Mouse (Mus musculus) urinary bladder, adult 18-20 months (tissue): Measurements from ENCODE around the gene Ap3m1.
"Not testable (repeated sequence)": the region's sequence is repeated elsewhere in the genome, so short reads cannot be mapped to it uniquely, and the experiment has no call there.

Experiments
- DNase-seq, 2 experiments: peaks; one replicate each; pipeline ENCODE4 v3.0.0; 2022; ENCODE audit warnings: low spot score in 2 of 2, mixed read lengths in 2 of 2

Ap3m1 gene

DNA sequence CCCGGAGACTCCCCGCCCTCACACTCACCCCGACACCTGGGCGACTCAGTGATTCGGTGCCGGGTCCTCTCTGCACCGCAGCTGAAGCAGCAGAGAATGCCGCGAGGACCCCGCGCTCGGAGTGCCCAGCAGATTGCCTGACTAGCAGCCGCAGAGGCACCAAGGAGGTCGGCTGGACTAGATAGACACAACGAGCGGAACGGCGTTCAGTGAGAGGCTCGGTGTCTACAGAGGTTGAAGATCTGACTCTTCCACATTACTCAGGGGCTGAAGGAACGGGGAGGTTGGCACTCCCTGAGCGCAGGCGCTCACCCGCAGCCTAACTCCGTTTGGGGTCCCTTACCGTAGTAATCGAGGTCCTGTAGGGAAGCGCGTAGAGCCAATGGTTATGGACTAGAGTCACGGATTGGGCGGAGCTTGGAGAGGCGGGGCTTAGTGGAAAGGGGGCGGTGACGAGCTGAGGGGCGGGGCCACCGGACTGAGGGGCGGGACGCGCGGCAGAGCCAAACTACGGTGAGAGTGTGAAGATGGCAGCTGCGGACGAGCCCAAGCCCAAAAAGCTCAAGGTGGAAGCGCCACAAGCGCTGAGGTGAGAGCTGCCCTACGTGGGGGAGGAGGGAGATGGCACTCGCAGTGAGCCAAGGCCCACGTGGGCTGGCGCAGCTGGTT, at the start of gene Ap3m1, which contains the start of gene Adk:
Ap3m1 (minus strand) TSS at position 397 of the 669 bp plus-strand sequence.
Adk (plus strand) TSS at position 463 of the 669 bp plus-strand sequence.
- DNase-seq = peak; percentile 92 to 97

DNA sequence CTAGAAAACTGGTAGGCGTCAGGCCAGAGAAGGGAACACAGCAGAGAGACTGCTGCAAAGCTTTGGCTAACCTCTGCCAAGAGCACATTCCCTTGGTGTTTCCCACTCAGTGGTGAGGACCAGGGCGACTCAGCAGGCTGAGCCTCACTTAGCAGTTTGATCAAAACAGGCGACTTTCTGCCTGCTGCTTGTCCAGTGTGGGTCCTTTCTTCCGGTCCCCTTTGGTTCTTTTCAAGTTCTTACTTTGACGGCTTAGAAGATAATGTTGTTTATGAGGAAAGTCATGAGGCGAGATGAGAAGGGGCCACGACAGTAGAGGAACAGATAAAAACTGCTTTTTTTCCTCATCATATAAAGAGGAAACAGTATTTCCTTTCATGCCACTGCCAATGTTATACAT, 49.3 kb upstream of the Ap3m1 start:
- DNase-seq = no peak

DNA sequence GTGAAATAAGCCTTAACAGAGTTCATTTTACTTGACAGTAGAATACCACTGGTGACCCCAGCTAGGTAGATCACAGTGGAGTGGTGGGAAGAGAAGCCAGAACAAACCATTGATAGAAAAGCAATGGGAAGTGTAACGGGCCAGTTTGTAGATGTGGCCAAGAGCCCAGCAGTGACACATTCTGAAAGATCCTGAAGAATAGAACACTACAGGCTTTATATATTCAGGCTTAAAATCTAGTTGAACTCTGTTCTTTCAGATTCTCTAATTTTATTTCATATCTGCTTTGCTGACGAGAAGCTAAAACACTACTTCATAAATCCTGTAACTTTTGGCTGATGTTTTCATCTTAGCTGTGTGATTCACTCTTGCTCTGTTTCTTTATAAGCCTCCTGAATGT, 48.6 kb upstream of the Ap3m1 start:
- no peak for DNase-seq

DNA sequence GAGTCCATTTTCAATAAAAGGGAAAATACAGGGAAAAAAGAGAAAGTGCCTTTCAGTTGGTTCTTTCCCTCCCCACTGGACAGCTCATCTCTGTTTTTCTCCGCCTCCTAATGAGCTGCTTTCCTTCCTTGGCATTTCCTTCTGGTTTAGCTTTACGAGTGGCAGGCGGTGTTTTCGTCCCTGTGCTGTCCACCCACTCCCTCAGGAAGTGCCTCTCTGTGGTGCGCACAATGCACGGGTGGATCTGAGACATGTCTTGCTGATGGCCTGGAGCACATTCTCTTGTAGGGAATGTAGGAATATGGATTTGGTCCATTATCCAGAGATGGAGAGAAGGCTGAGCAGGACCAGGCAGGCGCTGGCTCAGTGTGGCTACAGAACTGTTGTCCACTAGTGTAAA, 47.1 kb upstream of the Ap3m1 start:
- DNase-seq = no peak

DNA sequence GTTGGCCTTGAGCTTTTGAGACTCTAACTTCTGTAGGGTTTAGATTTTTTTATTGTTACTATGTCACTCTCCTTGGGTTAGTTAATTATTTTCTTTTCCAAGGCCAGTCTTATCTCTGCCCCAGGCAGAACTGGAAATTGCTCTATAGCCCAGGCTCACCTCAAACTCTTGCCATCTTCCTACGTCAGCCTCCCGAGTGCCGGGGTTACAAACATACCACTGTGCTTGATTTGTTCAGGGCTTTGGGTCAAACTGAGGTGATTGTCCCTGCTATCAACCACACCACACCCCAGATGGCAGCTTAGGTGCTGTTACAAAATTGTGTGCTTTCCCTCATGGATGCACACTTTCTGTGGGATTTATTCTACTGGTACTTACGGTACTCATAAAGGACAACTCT, 44.4 kb upstream of the Ap3m1 start:
- no peak for DNase-seq

DNA sequence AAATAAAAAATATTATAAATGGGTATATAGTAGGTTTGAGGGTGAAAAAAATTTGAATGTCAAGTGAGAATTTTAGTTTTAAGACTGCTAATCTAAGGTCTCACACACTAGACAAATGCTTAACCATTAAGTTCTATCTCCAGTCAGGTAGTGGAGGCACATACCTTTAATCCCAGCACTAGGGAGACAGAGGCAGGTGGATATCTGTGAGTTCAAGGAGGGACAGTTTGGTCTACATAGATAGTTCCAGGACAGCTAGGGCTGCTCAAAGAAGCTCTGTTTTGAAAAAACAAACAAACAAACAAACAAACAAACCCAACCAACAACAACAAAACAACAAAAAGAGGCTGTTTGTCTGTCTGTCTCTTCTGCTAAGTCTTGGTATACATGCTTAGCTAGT, 44.0 kb upstream of the Ap3m1 start:
- DNase-seq = no peak

DNA sequence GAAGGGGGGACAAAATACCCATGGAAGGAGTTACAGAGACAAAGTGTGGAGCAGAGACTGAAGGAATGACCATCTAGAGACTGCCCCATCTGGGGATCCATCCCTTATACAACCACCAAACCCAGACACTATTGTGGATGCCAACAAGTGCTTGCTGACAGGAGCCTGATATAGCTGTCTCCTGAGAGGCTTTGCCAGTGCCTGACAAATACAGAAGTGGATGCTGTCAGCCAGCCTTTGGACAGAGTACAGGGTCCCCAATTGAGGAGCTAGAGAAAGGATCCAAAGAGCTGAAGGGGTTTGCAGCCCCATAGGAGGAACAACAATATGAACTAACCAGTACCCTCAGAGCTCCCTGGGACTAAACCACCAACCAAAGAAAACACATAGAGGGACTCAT, 41.9 kb upstream of the Ap3m1 start:
- not testable (repeated sequence) for DNase-seq

DNA sequence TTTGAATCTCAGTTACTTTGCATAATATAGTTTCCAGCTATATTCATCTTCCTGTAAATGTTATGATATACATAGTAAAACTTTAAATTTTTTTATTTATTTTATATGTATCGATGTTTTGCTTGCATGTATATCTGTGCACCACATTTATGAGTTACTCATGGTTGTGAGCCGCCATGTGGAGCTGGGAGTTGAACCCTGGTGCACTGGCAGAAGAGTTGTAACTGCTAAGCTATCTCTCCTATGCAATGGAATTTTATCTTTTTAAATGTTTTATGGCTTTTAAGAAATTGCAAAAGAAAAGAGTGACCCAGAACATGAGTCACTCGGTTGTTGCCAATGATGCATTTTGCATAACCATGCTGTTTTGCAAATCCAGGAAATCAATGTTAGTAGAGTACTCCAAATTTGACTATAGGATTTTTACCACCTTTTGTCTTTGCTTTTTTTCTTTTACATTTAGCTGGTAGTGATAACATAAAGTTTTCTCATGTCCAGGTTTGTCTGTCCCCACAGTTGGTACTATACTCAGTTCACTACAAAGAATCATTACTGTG, 38.7 kb upstream of the Ap3m1 start:
- no peak for DNase-seq

DNA sequence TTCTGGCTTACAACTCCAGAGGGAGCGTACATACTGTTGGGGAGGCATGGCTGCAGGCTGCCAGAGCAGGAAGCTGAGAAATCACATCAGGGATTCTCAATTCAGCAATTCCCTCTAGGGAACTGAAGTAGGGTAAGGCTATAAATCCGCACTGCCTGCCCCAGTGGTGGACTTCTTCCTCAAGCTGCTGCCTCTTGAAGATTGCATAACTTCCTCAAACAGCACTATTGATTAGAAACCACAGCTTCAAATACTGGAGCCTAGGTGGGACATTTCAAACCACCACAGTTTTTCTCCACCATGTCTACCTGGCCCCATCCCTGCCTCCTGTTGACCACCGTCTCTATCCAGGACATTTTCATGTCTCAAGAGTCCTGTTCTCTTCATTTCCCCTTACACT, 38.1 kb upstream of the Ap3m1 start:
- no peak for DNase-seq

DNA sequence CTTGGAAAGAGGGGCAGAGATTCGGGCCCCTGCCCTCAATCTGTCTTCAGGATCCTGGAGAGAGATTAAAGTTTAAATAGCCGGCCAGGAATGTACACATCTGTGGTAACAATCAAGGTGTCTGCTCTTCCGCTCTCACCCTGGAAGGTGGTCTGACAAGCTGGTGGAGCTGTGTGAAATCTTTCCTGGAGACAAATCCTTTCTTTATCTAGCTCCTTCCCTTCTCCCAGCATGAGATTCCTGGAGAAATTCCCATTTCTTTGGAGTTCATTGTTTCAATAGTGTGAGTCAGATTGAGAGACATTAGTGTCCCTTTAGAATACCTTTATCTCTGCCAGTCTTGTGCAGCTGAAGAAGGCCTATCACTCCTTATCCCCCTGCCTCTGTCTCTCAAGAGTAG, 36.4 kb upstream of the Ap3m1 start:
- DNase-seq = no peak

DNA sequence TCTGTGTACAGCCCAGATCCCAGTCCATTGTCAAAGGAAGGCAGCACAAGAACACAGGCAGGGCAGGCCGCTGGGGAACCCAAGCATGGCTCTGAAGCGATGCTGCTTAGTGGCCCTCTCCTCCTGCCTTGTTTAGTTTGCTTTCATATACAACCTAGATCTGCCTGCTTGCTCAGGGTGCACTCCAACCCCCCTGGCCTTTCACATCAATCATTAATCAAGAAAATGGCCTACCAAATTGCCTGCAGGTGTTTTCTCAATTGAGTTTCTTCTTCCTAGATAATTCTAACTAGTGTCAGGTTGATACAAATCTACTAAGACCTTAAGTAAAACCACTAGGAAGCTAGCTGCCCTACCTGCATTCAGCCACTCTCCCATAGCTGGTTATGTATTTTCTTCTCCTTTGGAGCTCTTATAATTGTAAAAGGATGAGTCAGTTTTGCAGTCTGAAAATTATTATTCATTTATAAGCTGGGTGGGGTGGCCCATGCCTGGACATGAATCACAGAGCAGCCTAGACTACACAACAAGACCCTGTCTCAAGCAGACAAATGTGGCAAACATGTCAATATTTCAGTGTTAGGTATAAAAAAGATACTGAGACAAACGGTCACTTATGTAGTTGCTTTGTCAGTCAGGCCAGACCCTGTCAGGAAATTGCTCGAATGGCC, 35.2 kb upstream of the Ap3m1 start:
- DNase-seq = no peak

DNA sequence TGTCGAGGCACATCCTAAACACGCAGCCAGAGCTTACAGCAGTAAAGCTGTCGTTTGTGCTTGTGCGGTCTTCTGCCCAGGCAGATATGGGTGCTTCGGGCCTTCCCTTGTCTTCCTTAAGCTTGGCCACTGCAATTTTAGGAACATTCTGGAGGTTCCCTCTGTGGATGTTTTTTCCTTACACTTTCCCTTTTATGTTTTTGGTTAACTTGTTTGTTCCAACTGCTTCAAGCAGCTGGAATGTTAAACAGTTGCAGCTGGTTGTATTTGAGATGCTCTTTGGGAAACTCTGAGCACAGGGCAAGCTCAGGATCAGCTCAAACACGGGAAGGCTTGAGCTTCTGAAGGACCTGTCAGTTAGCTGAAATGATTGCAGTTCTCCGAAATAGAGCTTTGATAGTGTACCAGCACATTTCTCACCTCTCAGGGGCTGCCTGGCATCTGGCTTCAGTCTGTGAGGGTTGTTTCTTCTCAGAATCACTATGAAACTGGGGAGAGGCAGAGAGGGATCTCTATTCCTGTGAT, 34.6 kb upstream of the Ap3m1 start:
- no peak for DNase-seq

DNA sequence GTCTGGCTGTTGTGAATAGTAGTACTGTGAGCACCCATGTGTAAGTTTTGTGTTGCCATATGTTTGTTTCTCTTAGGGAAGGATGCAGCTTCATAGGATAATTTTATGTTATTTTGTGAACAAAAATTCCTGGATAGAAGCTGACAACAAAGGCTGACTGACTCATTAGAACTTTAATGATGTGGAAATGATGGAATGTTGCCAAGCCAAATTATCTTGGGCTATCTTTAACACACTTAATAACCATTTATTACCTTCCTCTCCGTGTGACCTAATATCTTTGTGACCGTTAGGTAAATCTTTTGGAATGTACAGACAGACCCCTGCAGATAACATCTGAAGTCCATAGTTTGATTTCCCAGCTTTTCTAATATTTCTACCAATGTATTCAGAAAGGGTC, 33.8 kb upstream of the Ap3m1 start:
- no peak for DNase-seq

DNA sequence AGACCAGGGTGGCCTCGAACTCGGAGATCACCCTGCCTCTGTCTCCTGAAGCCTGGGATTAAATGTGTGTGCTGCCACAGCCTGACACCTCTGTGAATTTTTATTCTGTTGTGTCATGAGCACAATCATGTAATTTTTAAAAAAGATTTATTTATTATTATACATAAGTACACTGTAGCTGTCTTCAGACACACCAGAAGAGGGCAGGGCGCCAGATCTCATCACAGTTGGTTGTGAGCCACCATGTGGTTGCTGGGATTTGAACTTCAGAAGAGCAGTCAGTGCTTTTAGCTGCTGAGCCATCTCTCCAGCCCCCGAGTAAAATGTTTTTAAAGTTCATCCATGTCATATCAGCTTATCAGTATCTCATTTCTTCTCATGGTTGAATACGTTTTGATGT, 33.4 kb upstream of the Ap3m1 start:
- no peak for DNase-seq

DNA sequence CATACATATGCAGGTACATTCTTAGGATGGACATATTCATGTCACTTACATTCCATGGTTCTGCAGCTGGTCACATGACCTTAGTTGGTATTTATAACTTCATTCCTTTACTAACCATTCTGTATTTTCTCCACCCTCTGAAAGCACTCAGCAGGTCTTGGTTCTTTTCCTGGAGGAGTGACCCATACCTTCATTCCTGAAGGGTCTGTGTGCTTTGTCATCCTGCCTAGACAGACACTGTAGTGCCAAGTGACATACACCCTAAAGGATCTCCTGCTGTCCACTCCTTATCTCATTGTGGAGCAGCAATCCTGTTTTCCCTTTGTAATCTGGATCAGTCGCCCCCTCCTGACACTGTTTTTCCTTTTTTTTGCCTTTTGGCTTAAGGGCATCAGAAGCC, 30.5 kb upstream of the Ap3m1 start:
- DNase-seq = no peak

DNA sequence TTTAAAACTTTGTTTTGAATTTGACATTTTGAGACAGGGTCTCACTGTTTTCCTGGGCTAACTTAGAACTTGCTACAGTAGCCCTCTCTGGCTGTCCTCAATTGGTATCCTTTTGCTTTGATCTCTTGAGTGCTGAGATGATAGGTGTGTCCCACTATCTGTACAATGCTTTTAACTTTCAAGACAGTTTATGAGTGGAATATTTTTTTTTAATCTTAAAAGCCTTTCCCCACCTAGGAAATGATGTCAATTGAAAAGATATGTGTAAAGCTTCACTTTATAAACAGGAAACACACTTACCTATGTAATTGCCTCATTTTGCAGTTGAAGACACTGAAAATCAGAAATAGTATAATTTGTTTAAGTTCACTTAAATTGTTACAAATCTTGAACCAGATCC, 26.2 kb upstream of the Ap3m1 start:
- no peak for DNase-seq

DNA sequence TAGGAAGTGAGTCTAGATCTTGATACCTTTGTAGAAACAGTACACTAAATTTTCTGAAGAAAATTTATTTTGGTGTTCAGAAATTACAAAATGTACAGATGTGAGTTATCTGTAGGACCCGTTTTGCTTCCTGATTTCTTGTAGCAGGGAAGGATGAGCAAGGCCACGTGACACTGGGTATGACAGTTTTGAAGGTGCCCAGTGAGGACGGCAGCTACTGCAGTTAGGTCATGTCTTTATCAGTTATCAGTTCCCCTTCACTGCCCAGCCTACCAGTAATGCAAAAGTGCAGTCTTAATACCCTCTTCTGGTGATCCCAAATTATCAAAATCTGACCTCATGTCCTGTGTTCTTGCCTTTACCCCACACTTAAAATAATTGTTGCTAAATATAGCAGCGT, 25.6 kb upstream of the Ap3m1 start:
- DNase-seq = no peak

DNA sequence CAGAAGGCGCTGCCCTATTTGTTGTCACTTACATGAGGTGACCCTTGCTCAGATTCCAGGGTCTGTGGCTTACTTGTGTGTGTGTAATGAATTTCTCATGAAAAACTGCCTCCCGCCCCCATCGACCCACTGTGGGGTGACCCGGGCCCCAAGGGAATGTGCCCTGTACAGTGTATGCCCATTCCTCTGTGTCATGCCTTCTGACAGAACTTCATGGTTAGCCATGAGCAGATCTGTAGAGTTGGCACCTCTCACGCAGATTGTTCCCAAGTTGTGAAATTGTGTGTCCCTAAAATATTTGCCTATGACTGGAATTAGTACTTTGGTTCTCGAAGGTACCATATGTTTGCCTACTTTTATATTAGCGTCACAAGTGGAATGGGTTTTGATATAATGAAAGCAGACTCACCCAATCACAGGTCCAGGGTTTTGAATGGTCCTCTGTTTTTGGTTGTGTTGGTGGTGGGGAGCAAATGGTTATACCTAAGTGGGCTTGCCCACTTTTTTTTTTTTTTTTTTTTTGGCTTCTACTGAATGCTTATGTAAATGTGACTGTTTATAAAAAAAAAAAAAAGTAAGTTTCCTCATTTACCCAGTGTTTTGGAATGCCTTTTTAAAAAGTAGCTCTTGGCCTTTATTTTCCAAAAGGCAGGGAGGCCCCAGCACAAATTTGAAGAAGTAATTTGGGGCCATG, 24.3 kb upstream of the Ap3m1 start:
- DNase-seq = no peak

DNA sequence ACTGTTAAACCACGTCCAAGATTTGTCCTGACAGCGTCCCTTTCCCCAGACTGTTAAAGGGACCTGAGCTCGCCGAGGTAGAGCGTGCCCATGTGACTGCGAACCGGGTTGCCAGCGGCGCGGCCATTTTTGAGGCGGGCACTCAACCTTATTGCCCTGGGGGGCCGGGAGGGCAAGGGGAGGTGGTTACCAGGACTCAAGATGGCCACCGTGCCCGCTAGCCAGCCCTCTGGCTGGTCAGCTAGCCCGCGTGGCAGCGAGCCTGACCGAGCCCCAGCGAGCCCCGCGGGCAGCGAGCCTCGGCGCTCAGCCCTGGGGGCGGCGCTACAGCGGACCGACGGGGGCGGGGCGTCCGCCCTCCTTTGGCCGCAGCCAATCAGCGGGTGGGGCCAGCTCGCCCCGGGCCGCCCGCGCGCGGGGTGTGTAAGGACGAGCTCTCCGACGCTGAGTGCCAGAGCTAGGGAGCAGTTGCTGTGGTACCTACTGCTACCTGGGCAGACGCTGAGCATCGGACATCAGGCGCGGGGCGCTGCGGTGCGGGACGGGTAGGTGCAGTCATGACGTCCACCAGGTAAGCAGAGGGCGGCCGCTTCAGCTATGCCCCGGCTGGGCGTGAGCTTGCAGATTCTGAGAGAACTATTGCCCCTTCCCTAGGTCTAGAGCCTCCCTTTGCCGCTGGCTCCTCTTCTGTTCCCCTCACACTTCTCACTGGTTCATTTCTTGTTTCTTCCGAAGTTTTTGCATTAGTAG, 23.6 kb upstream of the Ap3m1 start:
- peak; percentile 87 to 92 for DNase-seq

DNA sequence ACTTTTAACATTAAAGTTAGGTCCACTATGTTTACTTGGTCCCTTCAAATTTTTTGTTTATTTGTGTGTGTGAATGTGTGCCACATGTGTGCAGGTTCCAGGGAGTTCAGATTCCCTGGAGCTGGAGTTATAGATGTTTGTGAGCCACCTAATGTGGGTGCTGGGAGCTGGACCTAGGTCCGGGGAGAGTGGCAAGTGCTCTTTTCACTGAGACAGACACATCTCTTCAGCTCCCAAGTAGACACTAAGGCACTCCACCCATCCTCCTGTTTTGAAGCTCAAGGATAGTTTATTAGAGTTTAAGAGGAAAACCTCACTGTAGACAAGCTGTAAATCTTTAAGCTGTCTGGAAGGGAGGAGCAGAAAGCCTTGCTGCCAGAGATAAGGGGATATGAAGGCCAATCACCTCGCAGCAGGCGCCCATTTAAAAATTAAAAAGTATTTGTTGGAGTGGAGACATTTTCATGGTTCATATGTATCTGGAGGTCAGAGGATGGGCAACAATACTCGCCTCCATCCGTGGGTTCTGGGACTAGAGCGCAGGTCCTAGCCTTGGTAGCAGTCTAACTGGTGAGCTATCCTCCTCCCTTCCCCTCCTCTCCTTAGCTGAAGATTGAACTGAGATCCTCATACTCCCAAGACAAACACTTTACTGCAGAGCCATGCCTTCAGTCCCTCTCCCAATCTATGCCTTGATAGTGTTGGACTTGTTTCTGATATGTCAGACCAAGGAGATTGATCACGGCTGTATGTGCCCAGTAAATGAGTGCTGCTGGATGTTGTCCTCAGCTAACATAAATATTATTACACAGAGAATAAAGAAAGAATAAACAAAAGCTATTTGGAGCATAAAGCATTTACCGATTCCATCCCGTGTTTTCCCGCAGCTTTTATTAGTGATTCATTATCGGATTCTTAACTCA, 22.4 kb upstream of the Ap3m1 start:
- DNase-seq = no peak

DNA sequence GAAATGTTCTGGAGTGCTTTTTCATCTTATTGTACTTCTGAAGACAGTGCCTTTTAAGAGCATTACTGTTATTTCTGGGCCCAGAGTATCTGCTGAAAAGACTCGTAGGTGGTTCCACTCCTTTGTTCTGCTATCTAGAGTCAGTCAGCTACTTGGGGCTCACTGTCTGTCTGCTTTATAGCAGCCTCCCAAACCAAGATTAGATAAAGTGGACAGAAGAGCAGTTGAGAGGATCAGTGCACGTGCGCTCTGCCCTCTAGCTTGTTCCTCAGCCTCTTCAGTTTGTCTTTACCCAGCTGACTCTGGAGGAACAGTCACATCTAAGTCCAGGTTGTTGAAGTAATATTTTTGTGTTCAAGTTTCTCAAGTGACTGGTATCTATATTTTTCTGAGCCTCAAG, 21.7 kb upstream of the Ap3m1 start:
- DNase-seq = no peak
